Mouse (Mus musculus) effector memory CD4-positive, alpha-beta T cell, adult 5 months (primary cell): ENCODE data around the gene Mr1. TPM values are rescaled to one million over a fixed set of nuclear protein-coding genes. Genes with fewer than 3 reads are reported as not detected.

Experiments
- polyA plus RNA-seq: library from polyadenylated mRNA; unstranded; fragments of 100-300 nt; shearing (Covaris generic); gene quantifications from one replicate; pipeline ENCODE4 v1.2.1, GENCODE M21; 2017

The Mr1 gene
- polyA plus RNA-seq: 10.1 TPM

DNA sequence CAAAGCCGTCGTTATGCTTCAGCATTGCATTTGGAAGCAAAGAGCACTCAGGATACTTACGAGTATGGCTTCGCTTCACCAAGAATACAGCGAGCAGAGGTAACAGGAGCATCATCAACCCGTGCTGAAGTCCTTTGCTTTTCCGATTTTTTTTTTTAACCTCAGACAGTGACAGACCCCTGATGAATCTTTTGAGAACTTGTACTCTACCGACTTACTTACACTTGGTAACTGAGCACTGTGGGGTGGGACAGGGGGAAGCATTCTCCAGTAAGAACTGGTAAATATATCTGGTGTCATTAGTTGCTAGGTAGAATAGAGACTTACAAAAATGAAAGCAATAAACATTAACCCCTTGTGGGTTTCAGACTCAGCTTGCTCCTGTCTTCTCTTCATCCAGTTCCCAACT, at the start of gene Mr1:
TSS of gene Mr1 (minus strand) at position 243 of the 409 bp plus-strand sequence.

DNA sequence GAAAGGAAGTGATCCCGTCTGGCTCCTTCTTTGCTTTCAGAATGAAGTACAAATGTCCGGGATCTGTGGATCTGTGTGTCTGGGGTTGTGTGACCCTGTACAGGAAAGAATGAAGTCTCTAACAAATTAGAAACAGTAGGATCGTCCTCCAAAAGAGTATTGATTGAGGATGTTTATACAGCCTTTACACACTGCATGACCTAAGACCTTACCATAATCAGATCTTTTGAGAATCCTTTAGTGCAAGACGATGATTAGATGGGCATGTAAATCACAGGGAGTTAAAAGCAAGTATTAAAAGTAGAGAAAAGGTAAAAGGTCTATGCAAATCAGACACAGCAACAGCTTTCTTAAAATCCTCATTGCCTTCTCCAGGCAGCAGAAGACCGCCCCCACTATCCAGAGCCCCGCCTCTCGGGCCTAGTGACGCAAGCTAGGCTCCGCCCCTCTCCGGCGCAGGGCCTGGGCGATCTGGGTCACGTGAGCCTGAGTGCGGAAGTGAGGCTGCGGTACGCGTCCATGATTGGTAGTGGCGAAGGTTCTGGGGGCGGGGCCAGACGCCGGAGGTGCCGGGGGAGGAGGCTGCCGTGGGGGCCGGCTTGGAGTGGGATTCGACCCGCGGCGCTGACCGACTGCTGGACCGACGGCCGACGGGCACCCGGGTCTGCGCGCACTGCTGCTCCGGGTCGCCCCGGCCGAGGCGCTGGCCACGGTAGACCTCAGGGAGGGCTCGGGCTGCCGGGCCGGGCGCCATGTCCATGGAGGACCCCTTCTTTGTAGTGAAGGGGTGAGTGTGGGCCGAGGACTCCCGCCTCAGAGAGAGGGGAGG, 11.7 kb upstream of the Mr1 start, which contains the start of gene Stx6:
TSS of gene Stx6 (plus strand) at position 575 of the 829 bp plus-strand sequence.

GRCm38 (mm10) chr1:155099280-155099848, 47.2 kb downstream of the Mr1 start, which contains the start of gene Ier5:
TSS of gene Ier5 (minus strand) at chr1:155099636.

Other genes starting within 250 kb of the Mr1 start
- 343 TPM for gene Ier5, start 47.2 kb downstream of the Mr1 start, polyA plus RNA-seq
- 147 TPM for gene Stx6, start 11.9 kb upstream of the Mr1 start, polyA plus RNA-seq
- gene BC034090, start 97.6 kb upstream of the Mr1 start, polyA plus RNA-seq: 0.26 TPM